Mouse (Mus musculus) CH12.LX (cell line): ENCODE data around the gene Hist1h2ba.

Experiments used
- CHD1 ChIP-seq: IDR thresholded peaks from 2 replicates; pipeline ENCODE4 v1.6.1; 2012; ENCODE audit warnings: low read depth, low read length, improper control_type of control experiment, inconsistent platforms
- CTCF ChIP-seq, 2 experiments: IDR thresholded peaks in 1 of 2; conservative IDR thresholded peaks in 1 of 2; 2 replicates each; pipeline ENCODE4 v1.5.1; 2011 to 2012; ENCODE audit warnings: low read depth in 2 of 2, low read length in 2 of 2, improper control_type of control experiment in 1 of 2, inconsistent platforms in 1 of 2, mild to moderate bottlenecking in 1 of 2, moderate library complexity in 1 of 2
- ELF1 ChIP-seq: IDR thresholded peaks from 2 replicates; pipeline ENCODE4 v1.6.1; 2014; ENCODE audit warnings: low read depth, mild to moderate bottlenecking, inconsistent platforms, low read length, improper control_type of control experiment
- JUND ChIP-seq: conservative IDR thresholded peaks from 2 replicates; pipeline ENCODE4 v1.6.1; 2011; ENCODE audit warnings: low read depth, low read length, improper control_type of control experiment
- MXI1 ChIP-seq: IDR thresholded peaks from 2 replicates; pipeline ENCODE4 v1.6.1; 2011; ENCODE audit warnings: mild to moderate bottlenecking, low read depth, low read length, improper control_type of control experiment
- POLR2A ChIP-seq: IDR thresholded peaks from 2 replicates; pipeline ENCODE4 v1.6.1; 2011; ENCODE audit warnings: low read depth, mild to moderate bottlenecking, improper control_type of control experiment, low read length
- RCOR1 ChIP-seq: conservative IDR thresholded peaks from 2 replicates; pipeline ENCODE4 v1.6.1; 2012; ENCODE audit warnings: low read depth, mild to moderate bottlenecking, inconsistent platforms, low read length, improper control_type of control experiment
- USF1 ChIP-seq: IDR thresholded peaks from 2 replicates; pipeline ENCODE4 v1.6.1; 2014; ENCODE audit warnings: low read depth, mild to moderate bottlenecking, inconsistent platforms, low read length, improper control_type of control experiment

- TF ChIP-seq POLR2A, result no peak
- peak; percentile 15 to 57; a peak in 2 of 4 replicates for TF ChIP-seq CTCF (conservative IDR thresholded peaks at IDR 0.05 in 1 of 2, IDR thresholded peaks at IDR 0.05 in 1 of 2; ENCODE audit: low read depth in 2 of 2, low read length in 2 of 2)
- TF ChIP-seq RCOR1, result no peak
- no peak for TF ChIP-seq USF1
- TF ChIP-seq MXI1, result no peak
- no peak for TF ChIP-seq ELF1
- TF ChIP-seq JUND, result no peak
- no peak for TF ChIP-seq CHD1
These were observed 8.9 kb upstream of the Hist1h2ba start for GRCm38 (mm10) chr13:23942861-23943260.
